Mouse (Mus musculus) heart, embryonic 16.5 days (tissue): ENCODE results near the gene Fgd5. TPM values are rescaled to one million over a fixed set of nuclear protein-coding genes. Genes with fewer than 3 reads are reported as not detected.
"Not testable (repeated sequence)": the region's sequence is repeated elsewhere in the genome, so short reads cannot be mapped to it uniquely, and the experiment has no call there.

Experiments used
- ATAC-seq: fragments of 200-750 bp; cut with Nextera tagmentation; replicated peaks from 2 replicates; pipeline ENCODE4 v1.8.0; 2017; ENCODE audit warnings: moderate number of reproducible peaks; ENCODE audit not compliant: insufficient read depth, low FRiP score; ENCODE audit errors: extremely low read depth
- H3K27ac ChIP-seq: fragments of 300-500 bp; sonication (generic); 2 replicates; pipeline ENCODE4 v1.5.1; 2014; ENCODE audit warnings: mild to moderate bottlenecking, low read length, control low read depth, moderate library complexity
- H3K27me3 ChIP-seq: fragments of 300-500 bp; sonication (generic); 2 replicates; pipeline ENCODE4 v1.6.1; 2014; ENCODE audit warnings: low read length, mixed read lengths; ENCODE audit not compliant: control insufficient read depth, insufficient read depth
- H3K36me3 ChIP-seq: fragments of 300-500 bp; sonication (generic); 2 replicates; pipeline ENCODE4 v1.6.1; 2014; ENCODE audit not compliant: control insufficient read depth, insufficient read depth
- H3K4me1 ChIP-seq: fragments of 300-500 bp; sonication (generic); 2 replicates; pipeline ENCODE4 v1.6.1; 2014; ENCODE audit warnings: low read length, mixed read lengths; ENCODE audit not compliant: control insufficient read depth, insufficient read depth
- H3K4me2 ChIP-seq: fragments of 300-500 bp; sonication (generic); 2 replicates; pipeline ENCODE4 v1.6.1; 2014; ENCODE audit warnings: low read depth, mild to moderate bottlenecking, control low read depth, low read length
- H3K4me3 ChIP-seq: fragments of 300-500 bp; sonication (generic); 2 replicates; pipeline ENCODE4 v1.5.1; 2014; ENCODE audit warnings: mild to moderate bottlenecking, control low read depth, low read length
- H3K9ac ChIP-seq: fragments of 300-500 bp; sonication (generic); 2 replicates; pipeline ENCODE4 v1.6.1; 2014; ENCODE audit warnings: low read length, control low read depth
- H3K9me3 ChIP-seq: fragments of 300-500 bp; sonication (generic); replicated peaks from 2 replicates; pipeline ENCODE4 v1.6.1; 2016; ENCODE audit warnings: low read length; ENCODE audit not compliant: control insufficient read depth
- WGBS: fragments of 180-500 bp; shearing (Covaris S2); extraction: QIAGEN DNeasy Blood & Tissue Kit; methylation state at CpG from one replicate; pipeline ENCODE4 v1.1.7; 2014; 5-methylcytosine and 5-hydroxymethylcytosine counted together
- polyA plus RNA-seq: library from polyadenylated mRNA; unstranded; fragments of >200 nt; fragmentation: Nextera tagmentation; extraction: Ambion mirVana; gene quantifications from 2 replicates; pipeline ENCODE4 v1.2.1, GENCODE M21; 2015

Fgd5 gene
- polyA plus RNA-seq, 1 experiment from 2014 or later, result 13.0 TPM

GRCm38 (mm10) chr6:92065721-92066496 is 87.2 kb downstream of the Fgd5 start:
- 53% methylated on average over 12 of the region's 12 CpGs for WGBS

GRCm38 (mm10) chr6:92067146-92067790 is 88.6 kb downstream of the Fgd5 start:
- Histone ChIP-seq H3K4me2 (no peak overlapping the region), H3K4me1 (no peaks in the 10 kb centered on the region), H3K36me3 (no peaks in the 10 kb centered on the region), H3K4me3 (no peak overlapping the region), H3K27ac (no peak overlapping the region), H3K9me3 (no peaks in the 10 kb centered on the region), H3K27me3 (no peaks in the 10 kb centered on the region), H3K9ac (no peak overlapping the region)
- peak; percentile 50; the same call in 1 of the 2 replicates for ATAC-seq
- 29% methylated on average over 16 of the region's 16 CpGs for WGBS

More at GRCm38 (mm10) chr6:92065721-92066496, 87.2 kb downstream of the Fgd5 start:
- Histone ChIP-seq H3K4me1 (no peaks in the 10 kb centered on the region; the same call in 1 of the 2 replicates), H3K4me2 (no peak overlapping the region), H3K36me3 (no peaks in the 10 kb centered on the region), H3K9ac (no peak overlapping the region), H3K4me3 (no peak overlapping the region), H3K9me3 (no peaks in the 10 kb centered on the region), H3K27ac (no peak overlapping the region), H3K27me3 (no peaks in the 10 kb centered on the region)
- no peak for ATAC-seq

GRCm38 (mm10) chr6:92071121-92071839 is 92.6 kb downstream of the Fgd5 start:
- ATAC-seq, result no peak
- H3K4me1 ChIP-seq, result no peaks in the 10 kb centered on the region; the same call in 1 of the 2 replicates
- 39% methylated on average over 15 of the region's 15 CpGs for WGBS
- H3K36me3 ChIP-seq, result no peaks in the 10 kb centered on the region
- no peaks in the 10 kb centered on the region for H3K9me3 ChIP-seq
- no peak overlapping the region for H3K9ac ChIP-seq
- no peak overlapping the region for H3K4me3 ChIP-seq
- no peaks in the 10 kb centered on the region for H3K27me3 ChIP-seq
- no peak overlapping the region for H3K4me2 ChIP-seq
- H3K27ac ChIP-seq, result no peak overlapping the region

- Histone ChIP-seq H3K9ac (no peak overlapping the region), H3K36me3 (no peaks in the 10 kb centered on the region), H3K9me3 (no peaks in the 10 kb centered on the region), H3K4me1 (no peaks in the 10 kb centered on the region), H3K4me2 (no peak overlapping the region), H3K27ac (no peak overlapping the region), H3K27me3 (no peaks in the 10 kb centered on the region), H3K4me3 (no peak overlapping the region)
- ATAC-seq, result no peak
- 86% methylated on average over 2 of the region's 2 CpGs for WGBS
These were observed 102.1 kb downstream of the Fgd5 start for GRCm38 (mm10) chr6:92080730-92081129.

- Histone ChIP-seq H3K9me3 (no peaks in the 10 kb centered on the region), H3K4me1 (no peaks in the 10 kb centered on the region), H3K36me3 (no peaks in the 10 kb centered on the region), H3K27ac (no peak overlapping the region), H3K9ac (no peak overlapping the region), H3K27me3 (no peaks in the 10 kb centered on the region), H3K4me2 (no peak overlapping the region), H3K4me3 (no peak overlapping the region)
- ATAC-seq, result no peak
- 77% methylated on average over 4 of the region's 4 CpGs for WGBS
These were observed 104.1 kb downstream of the Fgd5 start for GRCm38 (mm10) chr6:92082756-92083155.

- no peak overlapping the region for H3K4me3 ChIP-seq
- WGBS, result 68% methylated on average over 3 of the region's 3 CpGs
- H3K36me3 ChIP-seq, result no peaks in the 10 kb centered on the region
- ATAC-seq, result no peak
- no peaks in the 10 kb centered on the region for H3K27me3 ChIP-seq
- H3K9me3 ChIP-seq, result no peaks in the 10 kb centered on the region
- H3K4me2 ChIP-seq, result no peak overlapping the region
- H3K27ac ChIP-seq, result no peak overlapping the region
- no peak overlapping the region for H3K9ac ChIP-seq
- H3K4me1 ChIP-seq, result peaks cover 1% of the 10 kb centered on the region
These were observed 106.3 kb downstream of the Fgd5 start for GRCm38 (mm10) chr6:92084932-92085331.

GRCm38 (mm10) chr6:92089141-92089540 is 110.5 kb downstream of the Fgd5 start:
- not testable (repeated sequence) for H3K4me3 ChIP-seq, ATAC-seq, H3K4me2 ChIP-seq, H3K27ac ChIP-seq, H3K36me3 ChIP-seq, H3K27me3 ChIP-seq, H3K9ac ChIP-seq, H3K9me3 ChIP-seq
- 83% methylated on average over 7 of the region's 7 CpGs for WGBS
- H3K4me1 ChIP-seq, result peaks cover 22% of the 10 kb centered on the region

- H3K36me3 ChIP-seq, result no peaks in the 10 kb centered on the region
- H3K27ac ChIP-seq, result no peak overlapping the region
- no peaks in the 10 kb centered on the region for H3K27me3 ChIP-seq
- no peak overlapping the region; the same call in 1 of the 2 replicates for H3K9ac ChIP-seq
- ATAC-seq, result no peak
- H3K4me2 ChIP-seq, result peak overlapping the region; percentile 80
- no peak overlapping the region for H3K4me3 ChIP-seq
- H3K9me3 ChIP-seq, result no peaks in the 10 kb centered on the region
- 91% methylated on average over 4 of the region's 4 CpGs for WGBS
- H3K4me1 ChIP-seq, result peaks cover 29% of the 10 kb centered on the region
These were observed 111.3 kb downstream of the Fgd5 start for GRCm38 (mm10) chr6:92089982-92090381.

GRCm38 (mm10) chr6:92090497-92090896 is 111.8 kb downstream of the Fgd5 start:
- H3K36me3 ChIP-seq, result no peaks in the 10 kb centered on the region
- WGBS, result 3% methylated on average over 4 of the region's 4 CpGs
- H3K4me2 ChIP-seq, result peak overlapping the region; percentile 80
- peak overlapping the region; percentile 99 for H3K9ac ChIP-seq
- peaks cover 29% of the 10 kb centered on the region for H3K4me1 ChIP-seq
- no peaks in the 10 kb centered on the region for H3K27me3 ChIP-seq
- H3K27ac ChIP-seq, result peak overlapping the region; percentile 100
- ATAC-seq, result no peak
- no peaks in the 10 kb centered on the region for H3K9me3 ChIP-seq
- peak overlapping the region; percentile 96 for H3K4me3 ChIP-seq
